Mouse (Mus musculus) kidney, adult 2 months (tissue): ENCODE measurements around the gene Hoxa3.

Source experiments
- CTCF ChIP-seq: fragments of 200-500 bp; conservative IDR thresholded peaks from 2 replicates; pipeline ENCODE4 v1.5.1; 2011; ENCODE audit warnings: low read depth, mild to moderate bottlenecking, control low read depth, low read length, moderate library complexity, mixed read lengths; ENCODE audit not compliant: insufficient read depth, insufficient read length
- POLR2A ChIP-seq: fragments of 200-500 bp; IDR thresholded peaks from one replicate; pipeline ENCODE4 v1.6.1; 2011; ENCODE audit warnings: low read depth, low read length, control low read depth

- TF ChIP-seq CTCF: no peak
- TF ChIP-seq POLR2A: no peak
These were observed 34.0 kb downstream of the Hoxa3 start for GRCm38 (mm10) chr6:52178918-52179665.
